Mouse (Mus musculus): ENCODE data around the gene 6330403K07Rik. TPM values are rescaled to one million over a fixed set of nuclear protein-coding genes. Genes with fewer than 3 reads are reported as not detected.

6330403K07Rik gene
- polyA plus RNA-seq, 1 experiment from 2014 or later = 146 TPM

DNA sequence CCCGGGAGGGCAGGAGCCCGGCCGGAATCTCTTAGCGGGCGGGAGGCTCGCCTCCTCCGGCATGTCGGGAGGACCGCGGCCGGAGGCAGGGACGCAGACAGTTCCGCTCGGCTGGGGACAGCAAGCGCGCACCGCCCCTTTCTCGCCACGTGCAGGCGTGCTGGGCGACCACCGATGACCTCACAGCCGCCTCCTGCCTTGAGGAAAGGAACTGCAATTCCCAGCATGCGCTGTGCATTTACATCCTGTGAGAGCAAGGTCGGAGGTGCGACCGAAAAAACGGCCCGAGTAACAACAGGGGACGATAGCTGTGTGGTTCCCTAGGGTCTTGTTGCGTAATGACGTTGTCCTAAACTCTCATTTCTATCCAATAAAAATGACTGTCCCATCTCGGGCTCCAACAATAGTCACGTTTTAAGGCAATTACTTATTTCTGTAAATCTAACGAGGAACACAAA, 29.0 kb downstream of the 6330403K07Rik start, which contains the start of gene Dhx33:
TSS of gene Dhx33 (minus strand) at position 122 of the 458 bp plus-strand sequence.
- H3K36me3 ChIP-seq (ENCODE audit: control insufficient read depth, insufficient read depth, low read length) = no peaks in the 10 kb centered on the region
- peak within 1 kb of the TSS; percentile 64 for H3K4me2 ChIP-seq (replicated peaks; ENCODE audit: low read depth, low read length)
- no peaks in the 10 kb centered on the region for H3K9me3 ChIP-seq (ENCODE audit: control insufficient read depth, low read length)
- DNase-seq (ENCODE audit: low spot score) (peak; percentile 97), ATAC-seq (ENCODE audit: low FRiP score) (peak; percentile 98)
- H3K4me1 ChIP-seq (replicated peaks; ENCODE audit: control insufficient read depth, insufficient read depth, low read length) = peaks cover 6% of the 10 kb centered on the region; the same call in 1 of the 2 replicates
- peak within 1 kb of the TSS; percentile 87 for H3K4me3 ChIP-seq (ENCODE audit: low read depth, low read length)
- peak within 1 kb of the TSS; percentile 69; the same call in 1 of the 2 replicates for H3K27ac ChIP-seq (ENCODE audit: low read depth, low read length)
- no peaks in the 10 kb centered on the region for H3K27me3 ChIP-seq (ENCODE audit: control insufficient read depth, insufficient read depth, low read length)
- peak within 1 kb of the TSS; percentile 66; the same call in 1 of the 2 replicates for H3K9ac ChIP-seq (ENCODE audit: low read depth, low read length)
- under 1% methylated on average over 35 of the region's 35 CpGs for WGBS

DNA sequence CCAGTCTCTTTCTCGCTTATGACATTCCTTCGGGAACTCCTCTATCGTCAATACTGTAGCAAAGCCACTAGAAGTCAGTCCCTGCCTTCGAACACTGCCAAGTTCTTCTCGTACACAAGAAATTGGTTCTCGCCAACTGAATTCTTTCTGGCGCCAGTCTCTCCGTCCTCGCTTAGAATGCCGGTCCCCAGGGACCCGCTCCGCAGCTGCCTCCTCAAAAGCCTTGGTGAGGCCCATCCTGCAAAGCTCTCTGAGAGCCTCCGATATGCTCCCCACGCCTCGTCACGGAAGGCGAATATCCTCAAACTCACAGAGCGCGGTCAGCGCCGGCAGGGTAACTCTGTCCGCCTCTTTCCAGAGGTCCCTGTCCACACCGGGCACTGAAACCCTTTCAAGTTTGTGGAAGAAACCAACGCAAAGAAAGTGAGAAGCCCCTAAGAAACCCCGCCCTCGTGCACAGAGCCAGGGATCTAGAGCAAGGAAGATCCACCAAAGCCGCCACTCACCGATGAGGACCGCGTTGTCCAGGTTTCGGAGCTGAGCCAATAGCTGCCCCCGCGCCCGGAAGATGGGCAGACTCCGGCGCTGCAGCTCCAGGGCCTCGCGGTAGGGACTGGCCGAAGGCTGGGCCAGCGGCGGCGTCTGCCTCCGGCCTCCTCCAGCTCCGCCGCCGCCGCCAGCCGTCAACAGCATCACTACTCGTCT, 29.6 kb downstream of the 6330403K07Rik start:
- H3K4me3 ChIP-seq (ENCODE audit: low read depth, low read length) = peak overlapping the region; percentile 87
- H3K9ac ChIP-seq (ENCODE audit: low read depth, low read length) = peak overlapping the region; percentile 66; the same call in 1 of the 2 replicates
- H3K27ac ChIP-seq (ENCODE audit: low read depth, low read length) = peak overlapping the region; percentile 69; the same call in 1 of the 2 replicates
- DNase-seq (ENCODE audit: low spot score) (peak; percentile 70), ATAC-seq (ENCODE audit: low FRiP score) (peak; percentile 85)
- H3K4me1 ChIP-seq (replicated peaks; ENCODE audit: control insufficient read depth, insufficient read depth, low read length) = peaks cover 6% of the 10 kb centered on the region; the same call in 1 of the 2 replicates
- WGBS = under 1% methylated on average over 49 of the region's 49 CpGs
- H3K27me3 ChIP-seq (ENCODE audit: control insufficient read depth, insufficient read depth, low read length) = no peaks in the 10 kb centered on the region
- no peaks in the 10 kb centered on the region for H3K9me3 ChIP-seq (ENCODE audit: control insufficient read depth, low read length)
- H3K4me2 ChIP-seq (replicated peaks; ENCODE audit: low read depth, low read length) = peak overlapping the region; percentile 64
- no peaks in the 10 kb centered on the region for H3K36me3 ChIP-seq (ENCODE audit: control insufficient read depth, insufficient read depth, low read length)

DNA sequence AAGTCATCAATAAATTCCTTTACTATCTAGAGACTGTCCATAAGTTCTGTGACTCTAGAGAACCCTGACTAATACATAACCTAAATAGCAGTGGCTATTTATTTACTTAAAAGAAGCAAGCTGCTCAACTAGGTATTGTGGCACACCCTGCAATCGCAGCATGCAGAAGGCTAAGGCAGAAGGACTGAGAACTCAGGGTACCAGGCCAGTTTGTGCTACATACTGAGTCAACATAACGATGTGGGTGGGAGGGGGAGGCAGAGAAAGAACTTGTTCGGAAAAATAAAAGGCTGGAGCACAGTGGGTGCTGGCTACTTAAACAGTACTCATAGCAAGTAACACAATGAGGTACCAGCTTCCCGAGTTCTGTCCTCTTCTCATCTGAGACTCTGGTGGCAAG, 32.1 kb downstream of the 6330403K07Rik start:
- DNase-seq (ENCODE audit: low spot score) (no peak), ATAC-seq (ENCODE audit: low FRiP score) (no peak)
- Histone ChIP-seq H3K27ac (ENCODE audit: low read depth, low read length) (no peak overlapping the region), H3K36me3 (ENCODE audit: control insufficient read depth, insufficient read depth, low read length) (no peaks in the 10 kb centered on the region), H3K27me3 (ENCODE audit: control insufficient read depth, insufficient read depth, low read length) (no peaks in the 10 kb centered on the region), H3K9ac (ENCODE audit: low read depth, low read length) (no peak overlapping the region), H3K4me1 (replicated peaks; ENCODE audit: control insufficient read depth, insufficient read depth, low read length) (peaks cover 6% of the 10 kb centered on the region; the same call in 1 of the 2 replicates), H3K4me2 (replicated peaks; ENCODE audit: low read depth, low read length) (no peak overlapping the region), H3K4me3 (ENCODE audit: low read depth, low read length) (no peak overlapping the region), H3K9me3 (ENCODE audit: control insufficient read depth, low read length) (no peaks in the 10 kb centered on the region)
- WGBS = 94% methylated on average over 4 of the region's 4 CpGs

DNA sequence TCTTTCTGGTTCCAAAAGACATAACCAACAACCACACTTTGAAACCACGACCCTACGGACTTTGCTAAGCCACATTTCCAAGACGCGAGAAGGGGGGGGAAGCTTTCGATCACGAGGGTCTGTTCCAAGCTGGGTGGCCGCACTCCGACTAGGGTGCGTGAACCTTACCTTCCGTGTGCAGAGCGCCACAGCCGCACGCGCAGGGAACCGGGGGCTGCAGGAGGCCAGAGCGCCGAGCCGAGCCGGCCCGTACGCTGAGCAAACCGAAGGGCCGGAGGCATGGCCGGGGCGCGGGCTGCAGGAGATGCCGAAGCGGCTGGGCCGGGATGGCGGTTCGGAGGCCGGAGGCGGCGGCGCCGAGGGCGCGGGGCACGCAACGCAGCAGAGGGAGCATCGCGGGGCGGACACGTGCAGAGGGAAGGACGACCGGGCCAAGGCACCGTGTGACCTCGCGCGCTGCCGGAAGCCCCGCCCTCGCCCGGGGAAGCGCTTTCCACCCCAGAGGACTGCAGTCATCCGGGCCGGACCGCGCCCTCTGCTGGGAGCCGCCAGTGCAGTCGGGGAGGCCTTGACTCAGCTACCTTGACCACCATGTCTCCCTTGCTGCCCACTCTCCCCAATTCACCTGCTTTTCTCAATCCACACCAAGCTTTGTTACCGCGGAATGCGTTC, 50.6 kb downstream of the 6330403K07Rik start, which contains the start of gene C1qbp:
TSS of gene C1qbp (minus strand) at position 470 of the 672 bp plus-strand sequence.
- Histone ChIP-seq H3K27ac (ENCODE audit: low read depth, low read length) (0 out of 2 replicates have a peak within 1 kb of the TSS, but pooled peaks have one; percentile 3), H3K36me3 (ENCODE audit: control insufficient read depth, insufficient read depth, low read length) (peaks cover 14% of the 10 kb centered on the region), H3K9me3 (ENCODE audit: control insufficient read depth, low read length) (no peaks in the 10 kb centered on the region), H3K4me2 (replicated peaks; ENCODE audit: low read depth, low read length) (peak within 1 kb of the TSS; percentile 63), H3K4me3 (ENCODE audit: low read depth, low read length) (peak within 1 kb of the TSS; percentile 71), H3K4me1 (replicated peaks; ENCODE audit: control insufficient read depth, insufficient read depth, low read length) (no peaks in the 10 kb centered on the region; the same call in 1 of the 2 replicates), H3K9ac (ENCODE audit: low read depth, low read length) (peak within 1 kb of the TSS; percentile 68), H3K27me3 (ENCODE audit: control insufficient read depth, insufficient read depth, low read length) (no peaks in the 10 kb centered on the region)
- under 1% methylated on average over 56 of the region's 64 CpGs for WGBS
- peak; percentile 96 for ATAC-seq (ENCODE audit: low FRiP score)
- peak; percentile 95 for DNase-seq (ENCODE audit: low spot score)

DNA sequence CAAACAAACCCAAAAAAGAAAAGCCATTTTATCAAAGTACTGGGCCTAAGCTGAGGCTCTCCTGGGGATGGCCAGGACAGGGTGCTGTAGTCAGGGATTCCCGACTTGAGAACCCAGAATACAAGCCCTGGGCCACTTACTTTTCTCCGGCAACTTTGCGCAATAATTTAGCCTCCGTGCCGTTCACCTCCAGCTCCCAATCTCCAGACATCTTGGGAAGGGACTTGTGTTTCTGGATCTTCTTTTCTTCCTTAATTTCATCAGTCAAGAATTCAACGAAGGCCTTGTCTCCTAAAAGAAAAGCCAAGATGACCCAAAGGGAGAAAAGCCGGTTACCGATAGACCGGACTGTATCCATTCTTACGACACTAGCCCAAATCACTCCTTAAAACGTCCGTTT, 51.3 kb downstream of the 6330403K07Rik start:
- ATAC-seq (ENCODE audit: low FRiP score) (no peak), DNase-seq (ENCODE audit: low spot score) (peak; percentile 10)
- H3K9me3 ChIP-seq (ENCODE audit: control insufficient read depth, low read length) = no peaks in the 10 kb centered on the region
- H3K36me3 ChIP-seq (ENCODE audit: control insufficient read depth, insufficient read depth, low read length) = peaks cover 11% of the 10 kb centered on the region
- no peaks in the 10 kb centered on the region for H3K27me3 ChIP-seq (ENCODE audit: control insufficient read depth, insufficient read depth, low read length)
- 16% methylated on average over 12 of the region's 12 CpGs for WGBS
- peak overlapping the region; percentile 68 for H3K9ac ChIP-seq (ENCODE audit: low read depth, low read length)
- H3K27ac ChIP-seq (ENCODE audit: low read depth, low read length) = no peak overlapping the region
- H3K4me3 ChIP-seq (ENCODE audit: low read depth, low read length) = peak overlapping the region; percentile 71
- H3K4me1 ChIP-seq (replicated peaks; ENCODE audit: control insufficient read depth, insufficient read depth, low read length) = no peaks in the 10 kb centered on the region; the same call in 1 of the 2 replicates
- peak overlapping the region; percentile 63 for H3K4me2 ChIP-seq (replicated peaks; ENCODE audit: low read depth, low read length)

Other genes starting within 250 kb of the 6330403K07Rik start
- 0.22 TPM in 1 of 2 replicates, not detected in the other for gene Scimp, start 220.9 kb downstream of the 6330403K07Rik start, polyA plus RNA-seq (2014; fragmentation: Nextera tagmentation; extraction: Ambion mirVana)
- 43.0 and 48.6 TPM in 2 replicates for gene Rabep1, start 188.7 kb downstream of the 6330403K07Rik start, polyA plus RNA-seq (2014; fragmentation: Nextera tagmentation; extraction: Ambion mirVana)
- 169 and 172 TPM in 2 replicates for gene Nup88, start 63.5 kb downstream of the 6330403K07Rik start, polyA plus RNA-seq (2014; fragmentation: Nextera tagmentation; extraction: Ambion mirVana)
- 73.8 and 77.4 TPM in 2 replicates for gene Rpain, start 63.3 kb downstream of the 6330403K07Rik start, polyA plus RNA-seq (2014; fragmentation: Nextera tagmentation; extraction: Ambion mirVana)
- 220 and 232 TPM in 2 replicates for gene C1qbp, start 50.5 kb downstream of the 6330403K07Rik start, polyA plus RNA-seq (2014; fragmentation: Nextera tagmentation; extraction: Ambion mirVana)
- 17.8 and 19.3 TPM in 2 replicates for gene Dhx33, start 29.1 kb downstream of the 6330403K07Rik start, polyA plus RNA-seq (2014; fragmentation: Nextera tagmentation; extraction: Ambion mirVana)
- gene Mis12, start 13.9 kb downstream of the 6330403K07Rik start, polyA plus RNA-seq (2014; fragmentation: Nextera tagmentation; extraction: Ambion mirVana) = 47.0 and 49.1 TPM in 2 replicates
- gene Derl2, start 13.7 kb downstream of the 6330403K07Rik start, polyA plus RNA-seq (2014; fragmentation: Nextera tagmentation; extraction: Ambion mirVana) = 43.5 and 47.5 TPM in 2 replicates
- 0.04 and 0.15 TPM in 2 replicates for gene Nlrp1a, start 111.2 kb upstream of the 6330403K07Rik start, polyA plus RNA-seq (2014; fragmentation: Nextera tagmentation; extraction: Ambion mirVana)
- gene Nlrp1b, start 197.2 kb upstream of the 6330403K07Rik start, polyA plus RNA-seq (2014; fragmentation: Nextera tagmentation; extraction: Ambion mirVana) = 0.11 TPM in 1 of 2 replicates, not detected in the other

Data from hindbrain, embryonic 11.5 days (tissue).